Mouse (Mus musculus) forebrain, embryonic 12.5 days (tissue): ENCODE data around the gene Vmn1r111. TPM values are rescaled to one million over a fixed set of nuclear protein-coding genes. Genes with fewer than 3 reads are reported as not detected.
"Not testable (repeated sequence)": the region's sequence is repeated elsewhere in the genome, so short reads cannot be mapped to it uniquely, and the experiment has no call there.

Source experiments
- ATAC-seq: fragments of 200-750 bp; cut with Nextera tagmentation; 2 replicates; pipeline ENCODE4 v1.8.0; 2017; ENCODE audit warnings: moderate TSS enrichment; ENCODE audit not compliant: low FRiP score
- H3K27ac ChIP-seq: fragments of 300-500 bp; sonication (generic); 2 replicates; pipeline ENCODE4 v1.5.1; 2016; ENCODE audit warnings: mild to moderate bottlenecking
- H3K27me3 ChIP-seq: fragments of 300-500 bp; sonication (generic); 2 replicates; pipeline ENCODE4 v1.6.1; 2016; ENCODE audit warnings: mild to moderate bottlenecking
- H3K36me3 ChIP-seq: fragments of 300-500 bp; sonication (generic); replicated peaks from 2 replicates; pipeline ENCODE4 v1.6.1; 2016; ENCODE audit warnings: mild to moderate bottlenecking
- H3K4me1 ChIP-seq: fragments of 300-500 bp; sonication (generic); 2 replicates; pipeline ENCODE4 v1.6.1; 2016
- H3K4me2 ChIP-seq: fragments of 300-500 bp; sonication (generic); 2 replicates; pipeline ENCODE4 v1.6.1; 2016; ENCODE audit warnings: mild to moderate bottlenecking, moderate library complexity
- H3K4me3 ChIP-seq: fragments of 300-500 bp; sonication (generic); replicated peaks from 2 replicates; pipeline ENCODE4 v1.5.1; 2016; ENCODE audit warnings: mild to moderate bottlenecking
- H3K9ac ChIP-seq: fragments of 300-500 bp; sonication (generic); 2 replicates; pipeline ENCODE4 v1.6.1; 2016; ENCODE audit warnings: mild to moderate bottlenecking
- H3K9me3 ChIP-seq: fragments of 300-500 bp; sonication (generic); 2 replicates; pipeline ENCODE4 v1.6.1; 2016
- WGBS: fragments of 180-500 bp; shearing (Covaris S2); methylation state at CpG from one replicate; pipeline ENCODE4 v1.1.7; 2016; 5-methylcytosine and 5-hydroxymethylcytosine counted together
- polyA plus RNA-seq: library from polyadenylated mRNA; unstranded; fragments of >200 nt; fragmentation: Nextera tagmentation; extraction: Ambion mirVana; gene quantifications from 2 replicates; pipeline ENCODE4 v1.2.1, GENCODE M21; 2016

Gene Vmn1r111
- not detected in 2 replicates for polyA plus RNA-seq

DNA sequence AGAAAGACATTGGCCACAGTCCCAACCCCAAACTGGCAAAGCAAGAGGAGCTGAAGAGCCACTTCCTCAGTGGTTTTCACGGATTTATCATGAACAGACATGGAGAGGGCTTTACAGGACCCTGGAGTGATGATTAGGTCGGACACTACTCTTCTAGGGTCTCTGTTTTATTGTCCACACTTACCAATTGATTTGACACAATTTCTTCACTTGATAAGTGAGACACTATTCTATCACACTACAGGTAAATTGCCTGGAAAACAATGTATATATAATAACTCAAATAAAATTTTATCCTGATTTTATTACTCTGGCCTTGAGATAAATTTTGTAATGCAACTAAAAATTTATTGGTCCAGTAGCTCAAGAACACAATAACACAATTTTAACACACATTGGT, at the start of gene Vmn1r111:
TSS of gene Vmn1r111 (minus strand) at position 101 of the 400 bp plus-strand sequence.
- not testable (repeated sequence) for ATAC-seq, H3K4me3 ChIP-seq, H3K9ac ChIP-seq, H3K36me3 ChIP-seq, H3K27ac ChIP-seq, H3K4me2 ChIP-seq, H3K27me3 ChIP-seq, H3K4me1 ChIP-seq, H3K9me3 ChIP-seq
- WGBS: no CpG with 5 or more reads among the region's 2 CpGs

DNA sequence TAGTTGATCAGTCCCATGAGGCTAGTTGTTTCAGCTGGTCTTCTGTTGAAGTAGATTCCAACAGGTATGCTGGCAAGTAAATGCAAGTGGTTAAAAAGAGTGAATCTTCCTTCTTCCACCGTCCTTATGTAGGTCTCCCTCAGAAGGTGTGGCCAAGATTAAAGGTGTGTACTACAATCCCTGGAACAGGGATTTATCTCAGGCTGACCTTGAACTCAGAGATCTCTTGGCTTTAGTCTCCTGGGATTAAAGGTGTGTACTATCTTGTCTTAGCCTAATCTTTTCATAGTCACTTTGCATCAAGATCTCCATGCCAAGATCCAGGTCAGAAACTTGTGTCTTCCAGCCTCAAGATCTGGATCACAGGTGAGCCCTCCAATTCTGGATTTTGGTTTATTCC, 27.5 kb upstream of the Vmn1r111 start, which contains the start of gene Gm10668:
TSS of gene Gm10668 (minus strand) at position 101 of the 400 bp plus-strand sequence.
- not testable (repeated sequence) for ATAC-seq, H3K4me1 ChIP-seq, H3K9ac ChIP-seq, H3K4me2 ChIP-seq, H3K9me3 ChIP-seq, H3K36me3 ChIP-seq, H3K27me3 ChIP-seq, H3K27ac ChIP-seq, H3K4me3 ChIP-seq
- no CpG with 5 or more reads among the region's 1 CpGs for WGBS

DNA sequence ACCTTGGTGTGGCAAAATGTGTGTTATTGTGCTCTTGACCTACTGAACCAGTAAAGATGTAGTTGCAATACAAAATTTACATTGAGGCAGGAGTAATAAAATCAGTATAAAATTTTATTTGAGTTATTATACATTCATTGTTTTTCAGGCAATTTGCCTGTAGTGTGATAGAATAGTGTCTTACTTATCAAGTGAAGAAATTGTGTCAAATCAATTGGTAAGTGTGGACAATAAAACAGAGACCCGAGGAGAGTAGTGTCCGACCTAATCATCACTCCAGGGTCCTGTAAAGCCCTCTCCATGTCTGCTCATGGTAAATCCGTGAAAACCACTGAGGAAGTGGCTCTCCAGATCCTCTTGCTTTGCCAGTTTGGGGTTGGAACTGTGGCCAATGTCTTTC, 34.4 kb downstream of the Vmn1r111 start, which contains the start of gene Vmn1r107:
TSS of gene Vmn1r107 (plus strand) at position 301 of the 400 bp plus-strand sequence.
- H3K4me3 ChIP-seq, H3K4me2 ChIP-seq, H3K36me3 ChIP-seq, ATAC-seq, H3K9ac ChIP-seq, H3K27me3 ChIP-seq, H3K9me3 ChIP-seq, H3K27ac ChIP-seq, H3K4me1 ChIP-seq: not testable (repeated sequence)
- WGBS: no CpG with 5 or more reads among the region's 3 CpGs

Other genes with a start within 250 kb of the Vmn1r111 start
- gene Gm10670, start 228.3 kb downstream of the Vmn1r111 start, polyA plus RNA-seq: not detected in 2 replicates
- not detected in 2 replicates for gene Vmn1r103, start 192.7 kb downstream of the Vmn1r111 start, polyA plus RNA-seq
- not detected in 2 replicates for gene Vmn1r104, start 169.4 kb downstream of the Vmn1r111 start, polyA plus RNA-seq
- not detected in 2 replicates for gene Gm5726, start 157.5 kb downstream of the Vmn1r111 start, polyA plus RNA-seq
- not detected in 2 replicates for gene Gm4141, start 127.0 kb downstream of the Vmn1r111 start, polyA plus RNA-seq
- gene Gm4513, start 104.2 kb downstream of the Vmn1r111 start, polyA plus RNA-seq: not detected in 2 replicates
- not detected in 2 replicates for gene Vmn1r107, start 34.3 kb downstream of the Vmn1r111 start, polyA plus RNA-seq
- not detected in 2 replicates for gene Gm10668, start 27.4 kb upstream of the Vmn1r111 start, polyA plus RNA-seq
- not detected in 2 replicates for gene Vmn1r112, start 68.0 kb upstream of the Vmn1r111 start, polyA plus RNA-seq
- not detected in 2 replicates for gene Vmn1r113, start 84.1 kb upstream of the Vmn1r111 start, polyA plus RNA-seq
- not detected in 2 replicates for gene Vmn1r114, start 109.0 kb upstream of the Vmn1r111 start, polyA plus RNA-seq
- gene Vmn1r115, start 141.8 kb upstream of the Vmn1r111 start, polyA plus RNA-seq: not detected in 2 replicates
- gene Vmn1r116, start 169.0 kb upstream of the Vmn1r111 start, polyA plus RNA-seq: not detected in 2 replicates
- not detected in 2 replicates for gene Vmn1r117, start 180.9 kb upstream of the Vmn1r111 start, polyA plus RNA-seq
- not detected in 2 replicates for gene Vmn1r118, start 209.1 kb upstream of the Vmn1r111 start, polyA plus RNA-seq